Mouse (Mus musculus) CD4-positive naive resting alpha-beta T cell, adult 57 days (primary cell): ENCODE data around the gene Ces2g. TPM values are rescaled to one million over a fixed set of nuclear protein-coding genes. Genes with fewer than 3 reads are reported as not detected.

ENCODE experiments used
- total RNA-seq: library from RNA; stranded (reverse); gene quantifications from one replicate; pipeline ENCODE4 v1.2.4, GENCODE M21; 2023

The Ces2g gene
- 0.65 TPM for total RNA-seq

DNA sequence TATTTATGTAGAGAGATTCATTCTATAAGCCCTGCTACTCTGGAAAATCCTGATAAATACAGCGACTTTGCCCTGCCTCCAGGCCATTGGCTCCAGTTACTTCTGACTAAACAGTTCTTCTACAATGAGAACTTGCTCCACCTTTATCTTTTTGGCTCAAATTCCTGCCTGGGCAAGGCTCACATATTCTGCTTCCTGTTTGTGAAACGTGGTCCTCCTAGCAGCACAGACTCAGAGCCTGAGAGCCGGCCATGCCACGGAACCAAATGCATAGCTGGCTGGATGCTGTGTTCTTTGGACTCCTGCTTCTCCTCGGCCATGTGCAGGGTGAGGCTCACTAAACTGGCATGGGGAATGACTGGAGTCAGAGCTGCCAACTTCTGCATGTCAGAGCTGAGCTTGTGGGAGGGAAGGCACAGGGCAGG lies at the start of gene Ces2g:
TSS of gene Ces2g (plus strand) at position 182 of the 425 bp plus-strand sequence.

DNA sequence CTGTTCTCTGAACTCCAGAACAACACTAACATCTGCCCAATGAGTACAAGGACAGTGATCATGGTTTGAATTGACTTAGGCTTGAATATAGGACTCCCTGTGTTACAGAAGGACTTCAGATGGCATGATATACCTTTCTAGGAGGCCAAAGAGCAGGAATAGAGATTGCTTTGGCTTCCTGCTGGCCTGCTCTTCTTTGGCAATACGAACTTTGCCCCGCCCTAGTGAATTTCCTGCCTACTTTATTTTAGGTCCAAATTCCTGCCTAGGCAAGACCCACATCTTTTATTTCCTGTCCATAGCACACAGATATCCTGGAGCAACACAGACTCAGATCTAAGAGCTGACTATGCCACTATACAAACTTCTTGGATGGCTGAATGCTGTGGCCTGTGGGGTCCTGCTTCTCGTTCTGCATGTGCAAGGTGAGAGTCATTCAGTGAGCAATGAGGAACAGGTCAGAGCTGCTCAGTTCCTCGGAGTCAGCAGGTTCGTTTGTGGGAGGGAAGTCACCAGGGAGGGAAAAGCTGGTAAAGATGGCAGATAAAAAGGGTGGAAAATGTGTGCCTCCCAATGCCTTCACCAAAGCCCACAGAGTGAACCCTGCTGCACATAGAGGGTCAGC lies 35.4 kb upstream of the Ces2g start, which contains the start of gene Ces2e:
TSS of gene Ces2e (plus strand) at position 289 of the 625 bp plus-strand sequence.

DNA sequence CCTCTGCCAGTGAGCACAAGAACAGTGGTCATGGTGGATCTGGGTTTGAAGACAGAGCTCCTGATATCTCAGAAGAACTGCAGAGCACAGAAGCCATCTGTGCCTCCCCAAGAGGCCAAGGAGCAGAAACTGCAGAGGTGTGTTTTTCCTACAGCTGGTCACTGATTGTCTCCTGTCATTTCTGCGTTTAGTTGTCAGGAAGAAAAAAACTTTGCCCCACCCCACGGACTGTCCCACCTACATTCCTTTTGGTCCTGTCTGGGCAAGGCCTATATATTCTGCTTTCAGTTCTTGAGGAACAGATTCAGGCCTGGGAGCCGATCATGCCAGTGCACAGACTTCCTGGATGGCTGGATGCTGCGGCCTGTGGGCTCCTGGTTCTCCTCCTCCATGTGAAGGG lies 14.5 kb upstream of the Ces2g start, which contains the start of gene Ces2f:
TSS of gene Ces2f (plus strand) at position 301 of the 400 bp plus-strand sequence.

DNA sequence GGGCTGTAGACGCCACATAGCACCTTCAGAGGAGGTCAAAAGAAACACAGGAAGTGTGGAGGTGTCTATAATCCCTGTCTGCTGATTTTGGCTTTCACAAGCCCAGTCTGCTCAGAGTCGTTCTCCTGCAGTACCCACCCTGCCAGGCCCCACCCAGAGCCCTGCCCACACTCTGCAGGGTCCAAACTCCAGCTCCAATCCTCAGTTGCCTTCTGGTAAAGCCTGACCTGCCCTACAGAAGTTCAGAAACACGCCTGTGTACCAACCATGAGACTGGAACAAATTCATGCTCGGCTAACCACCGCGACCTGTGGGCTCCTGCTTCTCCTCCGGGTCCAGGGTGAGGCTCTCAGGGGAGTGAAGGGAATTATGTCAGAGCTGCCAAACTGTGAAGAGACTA lies 39.1 kb downstream of the Ces2g start, which contains the start of gene Ces2h:
TSS of gene Ces2h (plus strand) at position 268 of the 400 bp plus-strand sequence.

Other genes with a start within 250 kb of the Ces2g start
- gene Ces2a, start 227.7 kb upstream of the Ces2g start, total RNA-seq: not detected
- not detected for gene Ces2b, start 130.1 kb upstream of the Ces2g start, total RNA-seq
- gene Ces2c, start 114.7 kb upstream of the Ces2g start, total RNA-seq: 0.38 TPM
- not detected for gene Ces2e, start 35.5 kb upstream of the Ces2g start, total RNA-seq
- not detected for gene Ces2f, start 14.4 kb upstream of the Ces2g start, total RNA-seq
- not detected for gene Ces2h, start 39.1 kb downstream of the Ces2g start, total RNA-seq
- gene Ces3a, start 86.9 kb downstream of the Ces2g start, total RNA-seq: not detected
- not detected for gene Ces3b, start 122.0 kb downstream of the Ces2g start, total RNA-seq
- not detected for gene Ces4a, start 170.1 kb downstream of the Ces2g start, total RNA-seq
- gene Cbfb, start 209.0 kb downstream of the Ces2g start, total RNA-seq: 99.9 TPM